Mouse (Mus musculus) bone marrow, adult 2 months (tissue): ENCODE results near the gene Gpc6. TPM values are rescaled to one million over a fixed set of nuclear protein-coding genes. Genes with fewer than 3 reads are reported as not detected.

Experiments used
- H3K27ac ChIP-seq: fragments of 200-500 bp; 2 replicates; pipeline ENCODE4 v1.5.1; 2012; ENCODE audit warnings: low read depth, mild to moderate bottlenecking, control low read depth, inconsistent platforms, low read length; ENCODE audit not compliant: control insufficient read depth, poor library complexity, insufficient read depth
- H3K4me1 ChIP-seq: fragments of 200-500 bp; 2 replicates; pipeline ENCODE4 v1.6.1; 2011; ENCODE audit warnings: low read length; ENCODE audit not compliant: control insufficient read depth, insufficient read depth
- H3K4me3 ChIP-seq: fragments of 200-500 bp; replicated peaks from 2 replicates; pipeline ENCODE3; 2011; ENCODE audit warnings: mild to moderate bottlenecking, low read depth, low read length, control low read depth; ENCODE audit not compliant: control insufficient read depth
- CTCF ChIP-seq: fragments of 200-500 bp; IDR thresholded peaks from 2 replicates; pipeline ENCODE4 v1.5.1; 2011; ENCODE audit warnings: low read length, control low read depth; ENCODE audit not compliant: control insufficient read depth, insufficient read depth
- POLR2A ChIP-seq: fragments of 200-500 bp; IDR thresholded peaks from 2 replicates; pipeline ENCODE4 v1.6.1; 2011; ENCODE audit warnings: low read depth, mild to moderate bottlenecking, control low read depth, low read length, borderline replicate concordance; ENCODE audit not compliant: control insufficient read depth
- WGBS: fragments of 180-500 bp; shearing (Covaris S2); methylation state at CpG from one replicate; pipeline ENCODE4 v1.1.7; 2018; 5-methylcytosine and 5-hydroxymethylcytosine counted together
- polyA plus RNA-seq: library from polyadenylated mRNA; stranded (reverse); fragments of >200 nt; gene quantifications from 2 replicates; pipeline ENCODE4 v1.2.4, GENCODE M21; 2011; ENCODE audit warnings: low replicate concordance; ENCODE audit not compliant: missing spikeins, insufficient read depth, insufficient read length

The Gpc6 gene
- polyA plus RNA-seq, 1 experiment = 2.2 TPM

DNA sequence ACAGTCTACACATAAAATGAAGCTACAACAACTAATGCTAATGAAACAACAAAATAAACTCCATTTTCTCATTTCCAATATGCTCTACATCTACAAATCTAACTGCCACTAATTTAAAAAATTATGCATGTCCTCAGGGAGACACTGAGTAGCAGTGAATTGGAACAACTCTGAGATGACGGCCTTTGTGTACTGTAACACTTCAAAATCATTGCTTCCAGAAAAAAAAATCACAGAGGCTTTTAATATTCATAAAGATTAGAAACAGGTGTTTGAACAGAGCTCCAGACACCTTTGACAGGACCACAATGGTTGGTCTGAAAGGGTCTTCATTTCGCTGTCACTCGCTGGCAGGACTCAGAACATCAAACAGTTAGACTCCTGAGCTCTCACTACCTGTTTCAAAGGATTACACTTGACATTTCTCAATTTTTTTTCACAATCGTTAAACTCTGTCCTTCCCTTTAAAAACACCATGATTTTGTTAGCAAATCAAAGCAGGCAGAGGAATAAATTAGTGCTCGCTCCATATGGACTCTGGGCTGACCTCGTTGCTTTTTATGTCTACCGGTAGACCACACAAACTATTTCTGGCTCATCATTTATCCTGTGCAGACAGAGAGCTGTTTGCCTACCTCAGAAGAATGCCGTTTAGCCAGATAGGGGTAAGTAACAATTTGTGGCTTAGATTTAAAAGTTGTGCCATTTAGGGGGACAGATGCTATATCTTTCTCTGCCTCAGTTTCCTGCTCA, 901.4 kb downstream of the Gpc6 start:
- Histone ChIP-seq H3K4me1 (no peaks in the 10 kb centered on the region), H3K27ac (no peak overlapping the region), H3K4me3 (no peak overlapping the region)
- TF ChIP-seq CTCF = no peak
- no peak for TF ChIP-seq POLR2A
- WGBS = 69% methylated on average over 8 of the region's 8 CpGs

DNA sequence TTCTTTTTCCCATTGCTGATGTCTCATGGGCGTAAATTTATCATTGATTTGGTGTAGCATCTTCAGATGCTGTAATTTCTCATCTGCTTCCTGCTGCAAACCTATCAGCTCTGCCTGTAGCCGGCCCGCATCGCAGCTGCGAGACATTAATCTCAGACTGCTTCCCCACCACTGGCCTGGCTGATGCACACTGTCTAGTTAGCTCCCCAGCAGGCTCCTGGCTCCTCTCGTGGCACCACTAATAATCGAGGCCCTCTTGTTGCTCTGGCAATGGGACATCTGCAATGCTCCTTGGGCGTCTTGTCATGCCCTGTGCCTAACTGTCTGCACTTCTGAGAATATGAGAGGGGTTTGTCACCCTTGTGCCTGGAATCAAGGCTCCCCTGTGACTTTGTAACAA, 906.2 kb downstream of the Gpc6 start:
- no peak overlapping the region for H3K27ac ChIP-seq
- TF ChIP-seq POLR2A (no peak), CTCF (no peak)
- H3K4me3 ChIP-seq = no peak overlapping the region
- WGBS = 88% methylated on average over 8 of the region's 8 CpGs
- no peaks in the 10 kb centered on the region for H3K4me1 ChIP-seq

DNA sequence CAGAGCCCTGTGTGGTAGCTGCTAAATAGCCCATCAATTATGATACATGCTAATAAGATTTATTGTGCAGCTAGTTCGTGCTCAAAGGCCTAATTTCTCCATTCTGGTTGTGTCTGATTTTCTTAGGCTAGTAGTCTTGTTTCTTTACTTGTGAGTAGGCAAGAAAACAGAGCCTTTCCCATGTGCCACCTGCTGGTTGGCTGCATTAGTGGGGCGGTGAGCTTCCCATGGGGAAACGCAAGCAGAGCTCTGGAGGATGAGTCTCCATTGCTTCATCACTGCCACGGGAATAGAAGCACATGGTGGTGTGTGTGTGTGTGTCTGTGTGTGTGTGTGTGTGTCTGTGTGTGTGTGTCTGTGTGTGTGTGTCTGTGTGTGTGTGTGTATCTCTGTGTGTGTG, 906.6 kb downstream of the Gpc6 start:
- TF ChIP-seq POLR2A = no peak
- H3K4me1 ChIP-seq = no peaks in the 10 kb centered on the region
- H3K4me3 ChIP-seq = no peak overlapping the region
- 52% methylated on average over 4 of the region's 4 CpGs for WGBS
- H3K27ac ChIP-seq = no peak overlapping the region

DNA sequence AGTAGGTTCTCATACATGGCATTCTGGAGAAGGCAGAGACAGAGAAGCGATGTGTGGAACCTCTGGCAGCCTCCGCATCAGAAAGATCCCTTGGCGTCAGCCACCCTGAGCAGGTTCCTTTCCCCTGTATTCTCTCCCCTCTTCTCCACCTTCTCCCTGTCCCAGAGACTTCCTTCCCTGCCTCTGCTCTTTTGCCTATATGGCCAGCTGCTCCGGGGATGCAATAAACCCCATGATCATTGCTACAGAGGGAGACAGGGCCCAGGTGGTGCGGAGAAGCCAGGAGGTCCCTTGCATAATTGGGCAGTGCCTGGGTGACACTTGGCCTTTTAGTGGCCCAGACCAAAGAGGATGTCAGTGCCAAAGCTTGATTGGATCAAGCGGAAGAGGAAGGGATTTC, 910.4 kb downstream of the Gpc6 start:
- WGBS = 81% methylated on average over 6 of the region's 6 CpGs
- H3K4me1 ChIP-seq = no peaks in the 10 kb centered on the region
- TF ChIP-seq POLR2A = no peak
- TF ChIP-seq CTCF = no peak
- no peak overlapping the region for H3K4me3 ChIP-seq
- H3K27ac ChIP-seq = no peak overlapping the region

DNA sequence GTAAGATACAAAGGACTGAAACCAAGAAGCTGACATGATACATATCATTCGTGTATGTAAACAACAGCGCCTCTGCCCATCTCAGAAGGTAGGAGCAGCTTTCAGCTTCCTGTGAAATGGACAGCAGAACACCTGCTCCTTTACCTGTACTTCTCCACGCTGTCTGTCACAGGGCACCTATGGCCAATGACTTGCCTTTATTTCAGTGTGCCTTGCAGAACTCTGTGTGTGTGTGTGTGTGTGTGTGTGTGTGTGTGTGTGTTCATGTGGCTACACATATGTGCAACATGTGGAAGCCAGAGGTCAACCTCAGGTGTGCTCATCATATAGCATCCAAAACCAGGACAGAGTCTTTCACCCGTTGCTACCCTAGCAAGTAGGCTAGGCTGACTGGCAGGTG, 911.9 kb downstream of the Gpc6 start:
- 80% methylated on average over 4 of the region's 4 CpGs for WGBS
- Histone ChIP-seq H3K4me3 (no peak overlapping the region), H3K27ac (no peak overlapping the region), H3K4me1 (no peaks in the 10 kb centered on the region)
- no peak for TF ChIP-seq CTCF
- no peak for TF ChIP-seq POLR2A

DNA sequence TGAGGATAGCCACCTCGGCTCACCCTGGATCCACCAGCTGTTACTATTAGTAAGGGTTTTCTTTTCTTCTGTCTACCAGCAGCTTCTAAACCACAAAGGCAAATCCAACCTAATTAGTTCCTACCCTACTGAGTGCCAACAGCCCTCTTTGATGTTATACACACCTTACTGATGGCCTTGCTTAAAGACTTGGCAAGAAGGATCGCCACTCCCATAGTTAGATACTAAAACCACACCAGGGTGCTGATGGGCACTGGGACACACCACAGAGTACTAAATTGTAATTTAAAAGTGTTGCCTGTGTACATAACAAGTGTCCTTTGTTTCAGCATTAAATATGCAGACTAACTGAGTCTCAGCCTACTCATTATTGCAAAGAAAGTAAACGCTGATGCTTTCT, 912.6 kb downstream of the Gpc6 start:
- no peak overlapping the region for H3K27ac ChIP-seq
- WGBS = 77% methylated on average over 3 of the region's 3 CpGs
- H3K4me1 ChIP-seq = no peaks in the 10 kb centered on the region
- no peak overlapping the region for H3K4me3 ChIP-seq
- TF ChIP-seq POLR2A (no peak), CTCF (no peak)

DNA sequence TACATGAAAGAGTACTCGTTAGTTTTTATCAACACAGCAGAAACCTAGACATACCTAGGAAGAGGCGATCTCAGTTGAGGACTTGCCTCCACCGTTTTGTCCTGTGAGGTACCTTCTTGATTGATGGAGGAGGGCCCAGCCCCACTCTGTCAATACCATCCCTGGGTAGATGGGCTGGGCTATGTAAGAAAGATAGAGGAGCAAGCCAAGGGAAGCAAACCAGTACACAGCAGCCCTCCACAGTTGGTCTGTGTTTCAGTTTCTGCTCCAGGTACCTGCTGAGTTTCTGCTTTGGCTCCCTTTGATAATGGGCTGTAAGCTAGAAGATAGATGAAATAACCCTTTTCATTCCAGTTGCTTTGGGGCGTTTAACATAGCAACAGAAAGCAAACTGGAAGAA, 916.1 kb downstream of the Gpc6 start:
- 80% methylated on average over 4 of the region's 4 CpGs for WGBS
- Histone ChIP-seq H3K4me1 (no peaks in the 10 kb centered on the region), H3K4me3 (no peak overlapping the region), H3K27ac (no peak overlapping the region)
- TF ChIP-seq CTCF (no peak), POLR2A (no peak)

DNA sequence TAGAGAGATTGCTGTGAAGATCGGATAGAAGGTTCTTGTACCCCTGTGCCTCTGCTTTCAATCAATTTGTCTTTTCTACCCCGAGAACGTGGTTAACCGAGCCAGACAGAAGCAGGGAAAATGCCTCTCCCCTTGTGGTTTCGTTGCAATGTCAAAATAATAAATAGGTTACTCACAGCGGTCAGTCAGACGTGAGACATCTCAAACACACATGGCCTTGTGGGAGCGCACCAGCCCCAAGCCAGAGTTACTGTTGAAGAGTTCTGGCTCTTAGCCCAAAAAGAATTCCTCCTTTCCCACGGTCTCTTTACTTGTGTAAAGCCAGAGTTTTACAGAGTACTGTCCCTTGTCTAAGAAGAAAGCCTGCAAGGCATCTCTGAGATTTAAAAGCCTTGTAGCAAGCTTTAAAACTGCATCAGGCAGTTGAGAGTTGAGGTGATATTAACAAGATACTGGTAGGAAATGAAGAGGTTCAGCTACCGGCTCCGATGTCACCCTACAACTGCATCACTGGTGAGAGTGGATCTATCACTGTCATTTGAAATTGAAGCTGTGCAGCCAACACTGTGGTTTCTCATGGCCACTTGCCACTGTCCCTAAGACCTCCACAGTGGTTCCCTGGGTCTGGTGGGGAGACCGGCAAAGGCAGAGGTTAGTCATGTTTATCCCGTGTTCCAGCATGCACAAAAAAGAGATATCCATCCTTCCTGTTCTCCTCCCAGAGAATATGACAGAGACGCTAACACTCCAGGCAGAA, 916.9 kb downstream of the Gpc6 start:
- 54% methylated on average over 14 of the region's 14 CpGs for WGBS
- H3K27ac ChIP-seq = no peak overlapping the region
- no peak overlapping the region for H3K4me3 ChIP-seq
- no peak for TF ChIP-seq CTCF
- no peak for TF ChIP-seq POLR2A
- no peaks in the 10 kb centered on the region for H3K4me1 ChIP-seq
